Mouse (Mus musculus): ENCODE results near the gene Kif26b. TPM values are rescaled to one million over a fixed set of nuclear protein-coding genes. Genes with fewer than 3 reads are reported as not detected.

Kif26b gene
- total and polyA plus RNA-seq, 3 experiments = 0.04 to 0.16 TPM; not detected in 1

GRCm38 (mm10) chr1:178803155-178803554 is 274.2 kb downstream of the Kif26b start:
- Histone ChIP-seq H3K4me1 (ENCODE audit: insufficient read depth, low read depth, low read length) (no peaks in the 10 kb centered on the region), H3K36me3 (replicated peaks) (no peaks in the 10 kb centered on the region), H3K27me3 (ENCODE audit: insufficient read depth, low read length) (peaks cover 7% of the 10 kb centered on the region; the same call in 1 of the 2 replicates), H3K4me3 (ENCODE audit: low read depth, low read length) (no peak overlapping the region), H3K9me3 (replicated peaks) (no peaks in the 10 kb centered on the region)
- ATAC-seq (ENCODE audit: extremely low read depth, insufficient number of reproducible peaks, low FRiP score, poor library complexity, severe bottlenecking) = no peak
- TF ChIP-seq GATA2 (IDR thresholded peaks at IDR 0.05; ENCODE audit: borderline replicate concordance, low read depth, low read length) = no peak
- TF ChIP-seq TAL1 (conservative IDR thresholded peaks at IDR 0.05; ENCODE audit: low read depth, low read length) = no peak
- no peak for TF ChIP-seq POLR2AphosphoS5 (IDR thresholded peaks at IDR 0.05; ENCODE audit: insufficient replicate concordance, low read depth, low read length)
- DNase-seq (ENCODE audit: low spot score) = no peak

- ATAC-seq (ENCODE audit: extremely low read depth, insufficient number of reproducible peaks, low FRiP score, poor library complexity, severe bottlenecking) (no peak), DNase-seq (ENCODE audit: low spot score) (no peak)
- no peaks in the 10 kb centered on the region for H3K4me1 ChIP-seq (ENCODE audit: insufficient read depth, low read depth, low read length)
- H3K4me3 ChIP-seq (ENCODE audit: low read depth, low read length) = no peak overlapping the region
- peaks cover 3% of the 10 kb centered on the region; the same call in 1 of the 2 replicates for H3K27me3 ChIP-seq (ENCODE audit: insufficient read depth, low read length)
- H3K9me3 ChIP-seq (replicated peaks) = 0 out of 2 replicates have a peak, but pooled peaks cover 3% of the 10 kb centered on the region
- TF ChIP-seq GATA2 (IDR thresholded peaks at IDR 0.05; ENCODE audit: borderline replicate concordance, low read depth, low read length) (no peak), TAL1 (conservative IDR thresholded peaks at IDR 0.05; ENCODE audit: low read depth, low read length) (no peak), POLR2AphosphoS5 (IDR thresholded peaks at IDR 0.05; ENCODE audit: insufficient replicate concordance, low read depth, low read length) (no peak), GATA1 (IDR thresholded peaks at IDR 0.05; ENCODE audit: borderline replicate concordance, low read length) (no peak), CTCF (IDR thresholded peaks at IDR 0.05; ENCODE audit: low read depth, low read length) (no peak)
- no peaks in the 10 kb centered on the region for H3K36me3 ChIP-seq (replicated peaks)
Observed at GRCm38 (mm10) chr1:178817476-178817875, 288.6 kb downstream of the Kif26b start.

GRCm38 (mm10) chr1:178819060-178819459 is 290.1 kb downstream of the Kif26b start:
- Histone ChIP-seq H3K4me3 (ENCODE audit: low read depth, low read length) (no peak overlapping the region), H3K36me3 (replicated peaks) (no peaks in the 10 kb centered on the region), H3K9me3 (replicated peaks) (0 out of 2 replicates have a peak, but pooled peaks cover 3% of the 10 kb centered on the region), H3K27me3 (ENCODE audit: insufficient read depth, low read length) (peaks cover 3% of the 10 kb centered on the region; the same call in 1 of the 2 replicates), H3K4me1 (ENCODE audit: insufficient read depth, low read depth, low read length) (no peaks in the 10 kb centered on the region)
- no peak for ATAC-seq (ENCODE audit: extremely low read depth, insufficient number of reproducible peaks, low FRiP score, poor library complexity, severe bottlenecking)
- no peak for DNase-seq (ENCODE audit: low spot score)
- no peak for TF ChIP-seq TAL1 (conservative IDR thresholded peaks at IDR 0.05; ENCODE audit: low read depth, low read length)
- no peak for TF ChIP-seq POLR2AphosphoS5 (IDR thresholded peaks at IDR 0.05; ENCODE audit: insufficient replicate concordance, low read depth, low read length)
- no peak for TF ChIP-seq GATA2 (IDR thresholded peaks at IDR 0.05; ENCODE audit: borderline replicate concordance, low read depth, low read length)
- no peak for TF ChIP-seq CTCF (IDR thresholded peaks at IDR 0.05; ENCODE audit: low read depth, low read length)
- TF ChIP-seq GATA1 (IDR thresholded peaks at IDR 0.05; ENCODE audit: borderline replicate concordance, low read length) = no peak

DNA sequence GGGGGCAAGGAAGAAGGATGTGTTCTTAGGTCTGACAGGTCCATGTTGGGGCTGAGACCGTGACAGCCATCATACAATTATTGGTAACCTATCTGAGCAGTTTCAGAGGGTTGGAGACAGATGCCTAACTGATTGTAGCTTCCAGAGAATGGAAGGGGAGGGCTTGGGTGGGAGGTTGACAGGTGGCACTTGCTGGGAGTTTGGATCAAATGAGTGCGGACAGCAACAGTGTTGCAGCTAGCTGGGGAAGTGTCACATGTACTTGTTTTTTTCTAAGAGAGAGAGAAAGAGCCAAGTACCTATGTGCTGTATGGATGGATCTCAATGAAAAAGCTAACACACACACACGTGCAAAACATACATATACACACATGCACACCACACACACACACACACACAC is 291.2 kb downstream of the Kif26b start:
- TF ChIP-seq GATA1 (IDR thresholded peaks at IDR 0.05; ENCODE audit: borderline replicate concordance, low read length) (no peak), TAL1 (conservative IDR thresholded peaks at IDR 0.05; ENCODE audit: low read depth, low read length) (no peak), POLR2AphosphoS5 (IDR thresholded peaks at IDR 0.05; ENCODE audit: insufficient replicate concordance, low read depth, low read length) (no peak), CTCF (IDR thresholded peaks at IDR 0.05; ENCODE audit: low read depth, low read length) (no peak), GATA2 (IDR thresholded peaks at IDR 0.05; ENCODE audit: borderline replicate concordance, low read depth, low read length) (no peak)
- no peaks in the 10 kb centered on the region for H3K36me3 ChIP-seq (replicated peaks)
- no peaks in the 10 kb centered on the region for H3K4me1 ChIP-seq (ENCODE audit: insufficient read depth, low read depth, low read length)
- no peaks in the 10 kb centered on the region for H3K27me3 ChIP-seq (ENCODE audit: insufficient read depth, low read length)
- ATAC-seq (ENCODE audit: extremely low read depth, insufficient number of reproducible peaks, low FRiP score, poor library complexity, severe bottlenecking) (no peak), DNase-seq (ENCODE audit: low spot score) (no peak)
- H3K4me3 ChIP-seq (ENCODE audit: low read depth, low read length) = no peak overlapping the region
- 0 out of 2 replicates have a peak, but pooled peaks cover 3% of the 10 kb centered on the region for H3K9me3 ChIP-seq (replicated peaks)

- H3K4me3 ChIP-seq (ENCODE audit: low read depth, low read length) = no peak overlapping the region
- ATAC-seq (ENCODE audit: extremely low read depth, insufficient number of reproducible peaks, low FRiP score, poor library complexity, severe bottlenecking) (no peak), DNase-seq (ENCODE audit: low spot score) (no peak)
- H3K36me3 ChIP-seq (replicated peaks) = no peaks in the 10 kb centered on the region
- no peak for TF ChIP-seq CTCF (IDR thresholded peaks at IDR 0.05; ENCODE audit: low read depth, low read length)
- no peak for TF ChIP-seq TAL1 (conservative IDR thresholded peaks at IDR 0.05; ENCODE audit: low read depth, low read length)
- TF ChIP-seq POLR2AphosphoS5 (IDR thresholded peaks at IDR 0.05; ENCODE audit: insufficient replicate concordance, low read depth, low read length) = no peak
- TF ChIP-seq GATA2 (IDR thresholded peaks at IDR 0.05; ENCODE audit: borderline replicate concordance, low read depth, low read length) = no peak
- TF ChIP-seq GATA1 (IDR thresholded peaks at IDR 0.05; ENCODE audit: borderline replicate concordance, low read length) = no peak
- H3K9me3 ChIP-seq (replicated peaks) = 0 out of 2 replicates have a peak, but pooled peaks cover 3% of the 10 kb centered on the region
- peaks cover 4% of the 10 kb centered on the region; the same call in 1 of the 2 replicates for H3K27me3 ChIP-seq (ENCODE audit: insufficient read depth, low read length)
- no peaks in the 10 kb centered on the region for H3K4me1 ChIP-seq (ENCODE audit: insufficient read depth, low read depth, low read length)
Observed at GRCm38 (mm10) chr1:178820556-178821435, 291.9 kb downstream of the Kif26b start.

DNA sequence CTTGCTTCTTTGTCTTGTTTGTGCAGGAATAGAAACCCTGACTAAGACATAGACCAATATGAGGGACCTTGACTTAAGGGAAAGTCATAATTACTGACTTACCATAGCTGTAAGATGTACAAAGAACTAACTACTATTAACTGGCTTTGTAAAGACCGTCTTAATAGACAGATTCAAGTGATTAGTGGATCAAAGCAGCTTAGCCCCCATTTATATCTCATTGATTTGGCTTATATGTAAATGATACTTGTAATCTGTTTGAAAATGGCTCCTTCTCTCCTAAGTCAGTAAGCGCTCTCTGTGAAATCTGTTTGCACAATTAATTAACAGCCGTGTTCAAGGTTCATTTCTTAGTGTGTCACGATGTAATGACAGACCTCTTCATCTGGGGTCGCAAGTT is 295.9 kb downstream of the Kif26b start:
- no peak for ATAC-seq (ENCODE audit: extremely low read depth, insufficient number of reproducible peaks, low FRiP score, poor library complexity, severe bottlenecking)
- DNase-seq (ENCODE audit: low spot score) = no peak
- H3K36me3 ChIP-seq (replicated peaks) = no peaks in the 10 kb centered on the region
- peaks cover 4% of the 10 kb centered on the region; the same call in 1 of the 2 replicates for H3K27me3 ChIP-seq (ENCODE audit: insufficient read depth, low read length)
- no peaks in the 10 kb centered on the region for H3K9me3 ChIP-seq (replicated peaks)
- TF ChIP-seq GATA2 (IDR thresholded peaks at IDR 0.05; ENCODE audit: borderline replicate concordance, low read depth, low read length) (no peak), POLR2AphosphoS5 (IDR thresholded peaks at IDR 0.05; ENCODE audit: insufficient replicate concordance, low read depth, low read length) (no peak), TAL1 (conservative IDR thresholded peaks at IDR 0.05; ENCODE audit: low read depth, low read length) (no peak), CTCF (IDR thresholded peaks at IDR 0.05; ENCODE audit: low read depth, low read length) (no peak), GATA1 (IDR thresholded peaks at IDR 0.05; ENCODE audit: borderline replicate concordance, low read length) (no peak)
- no peak overlapping the region for H3K4me3 ChIP-seq (ENCODE audit: low read depth, low read length)
- no peaks in the 10 kb centered on the region for H3K4me1 ChIP-seq (ENCODE audit: insufficient read depth, low read depth, low read length)

Data from G1E (cell line).